ENCODE assay signal across 8 mouse cellular contexts in genomic region chr13:37778594-37779231, GRCm38 (mm10). TPM values are rescaled to one million over a fixed set of nuclear protein-coding genes. Genes with fewer than 3 reads are reported as not detected.
A peak's percentile ranks its signal among the peaks of the same experiment; 100 is the strongest.
DNase-seq lines count a peak whose midpoint lies in the region; ATAC-seq and TF ChIP-seq lines count a peak whose summit lies in the region.

No protein-coding gene starts in this region.

- TF ChIP-seq POLR2A in ES-Bruce4 (IDR thresholded peaks at IDR 0.05; ENCODE audit: insufficient read depth, low read length): no peak

- peaks cover 2% of the 10 kb centered on the region for H3K27me3 ChIP-seq in ES-Bruce4 (ENCODE audit: control insufficient read depth, insufficient read depth, low read length, poor library complexity, severe bottlenecking)
- H3K27me3 ChIP-seq in forebrain, embryonic 14.5 days (replicated peaks; ENCODE audit: control insufficient read depth, insufficient read depth, low read length): peaks cover 29% of the 10 kb centered on the region
- peaks cover 3% of the 10 kb centered on the region; the same call in 1 of the 2 replicates for H3K27me3 ChIP-seq in lung, embryonic 16.5 days (ENCODE audit: control insufficient read depth, insufficient read depth, low read depth, low read length)

- no peaks in the 10 kb centered on the region for H3K9me3 ChIP-seq in ES-Bruce4 (replicated peaks; ENCODE audit: control insufficient read depth, insufficient read depth, low read length, poor library complexity, severe bottlenecking)
- no peaks in the 10 kb centered on the region for H3K9me3 ChIP-seq in forebrain, embryonic 14.5 days (replicated peaks; ENCODE audit: control insufficient read depth, low read length)
- no peaks in the 10 kb centered on the region for H3K9me3 ChIP-seq in lung, embryonic 16.5 days (ENCODE audit: control insufficient read depth, low read length)

- intact Hi-C loops in heart, postnatal 36 days (cut with DNase I): no loop called here

- peaks cover 1% of the 10 kb centered on the region for H3K4me1 ChIP-seq in ES-Bruce4 (ENCODE audit: control insufficient read depth, insufficient read depth, low read length)
- peaks cover 7% of the 10 kb centered on the region; the same call in 1 of the 2 replicates for H3K4me1 ChIP-seq in forebrain, embryonic 14.5 days (ENCODE audit: control insufficient read depth, insufficient read depth, low read length)
- H3K4me1 ChIP-seq in lung, embryonic 16.5 days (replicated peaks; ENCODE audit: control insufficient read depth, insufficient read depth, low read length): peaks cover 11% of the 10 kb centered on the region

- ATAC-seq in forebrain, embryonic 14.5 days: peak; percentile 74
- peak; percentile 75 for ATAC-seq in lung, embryonic 16.5 days (ENCODE audit: low read depth)
- ATAC-seq in neutrophil, adult 5-6 weeks (ENCODE audit: extremely low read depth, insufficient number of reproducible peaks, low FRiP score, poor library complexity, severe bottlenecking): peak; percentile 32; the same call in 1 of the 2 replicates

- H3K4me3 ChIP-seq in ES-Bruce4 (ENCODE audit: low read depth, low read length): peak overlapping the region; percentile 83
- H3K4me3 ChIP-seq in forebrain, embryonic 14.5 days (ENCODE audit: low read depth, low read length): peak overlapping the region; percentile 49
- H3K4me3 ChIP-seq in layer of hippocampus, adult 2 months: peak overlapping the region; percentile 54
- H3K4me3 ChIP-seq in lung, embryonic 16.5 days (ENCODE audit: low read length): peak overlapping the region; percentile 58

- H3K27ac ChIP-seq in ES-Bruce4 (ENCODE audit: insufficient read depth, low read length): no peak overlapping the region
- H3K27ac ChIP-seq in forebrain, embryonic 14.5 days (ENCODE audit: low read depth, low read length): no peak overlapping the region
- peak overlapping the region; percentile 78 for H3K27ac ChIP-seq in layer of hippocampus, adult 2 months
- H3K27ac ChIP-seq in lung, embryonic 16.5 days (ENCODE audit: low read length): peak overlapping the region; percentile 7

- no peak for TF ChIP-seq CTCF in ES-Bruce4 (IDR thresholded peaks at IDR 0.05; ENCODE audit: low read depth, low read length)
- TF ChIP-seq CTCF in layer of hippocampus, adult 2 months (conservative IDR thresholded peaks at IDR 0.05): no peak

- no peaks in the 10 kb centered on the region for H3K36me3 ChIP-seq in ES-Bruce4 (ENCODE audit: control insufficient read depth, insufficient read depth, low read length, poor library complexity, severe bottlenecking)
- no peaks in the 10 kb centered on the region for H3K36me3 ChIP-seq in forebrain, embryonic 14.5 days (ENCODE audit: control insufficient read depth, insufficient read depth, low read length)
- H3K36me3 ChIP-seq in lung, embryonic 16.5 days (ENCODE audit: control insufficient read depth, insufficient read depth, low read length): no peaks in the 10 kb centered on the region

- peak overlapping the region; percentile 100 for H3K4me2 ChIP-seq in forebrain, embryonic 14.5 days (ENCODE audit: low read length)
- peak overlapping the region; percentile 72 for H3K4me2 ChIP-seq in lung, embryonic 16.5 days (ENCODE audit: low read depth, low read length)

- 0% methylated on average over 33 of the region's 33 CpGs for WGBS in forebrain, embryonic 14.5 days
- 2% methylated on average over 33 of the region's 33 CpGs for WGBS in lung, embryonic 16.5 days

- no peak for TF ChIP-seq EP300 in ES-Bruce4 (IDR thresholded peaks at IDR 0.05; ENCODE audit: insufficient read depth, low read depth, low read length)

- DNase-seq in brain, adult 2 months (ENCODE audit: low read depth, low spot score): peak; percentile 43
- DNase-seq in forebrain, embryonic 14.5 days (ENCODE audit: low spot score): peak; percentile 19
- DNase-seq in heart, postnatal 36 days: peak; percentile 24 to 49
- peak; percentile 12 to 26 for DNase-seq in layer of hippocampus, adult 2 months (ENCODE audit: low spot score in 2 of 2)
- DNase-seq in thymus, postnatal 36 days: peak; percentile 77 to 86

- H3K9ac ChIP-seq in ES-Bruce4 (ENCODE audit: low read depth, poor library complexity, severe bottlenecking): peak overlapping the region; percentile 65
- H3K9ac ChIP-seq in forebrain, embryonic 14.5 days (ENCODE audit: low read length): peak overlapping the region; percentile 57
- peak overlapping the region; percentile 73 for H3K9ac ChIP-seq in lung, embryonic 16.5 days (ENCODE audit: low read length)

RNA-seq across cellular contexts. Expression of gene Rreb1, which starts 0.5 kb away (rescaled TPM):
- 25.9 and 31.5 TPM in 2 replicates for polyA plus RNA-seq in ES-Bruce4 (2011; ENCODE audit: insufficient read depth, insufficient read length, low read depth, missing spikeins)
- 1.4 and 1.5 TPM in 2 replicates for polyA plus RNA-seq in forebrain, embryonic 14.5 days (2014; fragmentation: Nextera tagmentation; extraction: Ambion mirVana)
- 10 to 100 TPM; 41.7 to 51.5 TPM for total RNA-seq in heart, postnatal 36 days (2021)
- total RNA-seq in layer of hippocampus, adult 2 months (2021): 100 to 1,000 TPM in 1 of 2 experiments, 10 to 100 TPM in 1; 74.1 to 104 TPM
- 17.3 and 20.6 TPM in 2 replicates for polyA plus RNA-seq in lung, embryonic 16.5 days (2015; fragmentation: Nextera tagmentation; extraction: Ambion mirVana)
- 24.9 and 25.3 TPM in 2 replicates for total RNA-seq in neutrophil, adult 5-6 weeks (2017)

Comparison
In these comparisons a context has a peak if more than half of its experiments do, and no peak if none do; other contexts are left out.
1. H3K27ac ChIP-seq: peak in layer of hippocampus, adult 2 months (single experiment) and lung, embryonic 16.5 days (single experiment); none in ES-Bruce4 (single experiment) and forebrain, embryonic 14.5 days (single experiment).
2. DNase-seq: peak in every context shown above with its lines; median percentile 82 in thymus, postnatal 36 days; 43 in brain, adult 2 months; 36 in heart, postnatal 36 days; 19 in forebrain, embryonic 14.5 days; 19 in layer of hippocampus, adult 2 months.
3. Peak in every context shown above with its lines, with median percentiles within 50 percentile points of each other: H3K4me3 ChIP-seq, H3K9ac ChIP-seq and ATAC-seq.